Mouse (Mus musculus) bone marrow, adult 2 months (tissue): ENCODE data around the gene Fastkd5. TPM values are rescaled to one million over a fixed set of nuclear protein-coding genes. Genes with fewer than 3 reads are reported as not detected.

ENCODE experiments used
- H3K27ac ChIP-seq: fragments of 200-500 bp; 2 replicates; pipeline ENCODE4 v1.5.1; 2012; ENCODE audit warnings: low read depth, mild to moderate bottlenecking, control low read depth, inconsistent platforms, low read length; ENCODE audit not compliant: control insufficient read depth, poor library complexity, insufficient read depth
- H3K4me1 ChIP-seq: fragments of 200-500 bp; 2 replicates; pipeline ENCODE4 v1.6.1; 2011; ENCODE audit warnings: low read length; ENCODE audit not compliant: control insufficient read depth, insufficient read depth
- H3K4me3 ChIP-seq: fragments of 200-500 bp; replicated peaks from 2 replicates; pipeline ENCODE3; 2011; ENCODE audit warnings: mild to moderate bottlenecking, low read depth, low read length, control low read depth; ENCODE audit not compliant: control insufficient read depth
- CTCF ChIP-seq: fragments of 200-500 bp; IDR thresholded peaks from 2 replicates; pipeline ENCODE4 v1.5.1; 2011; ENCODE audit warnings: low read length, control low read depth; ENCODE audit not compliant: control insufficient read depth, insufficient read depth
- POLR2A ChIP-seq: fragments of 200-500 bp; IDR thresholded peaks from 2 replicates; pipeline ENCODE4 v1.6.1; 2011; ENCODE audit warnings: low read depth, mild to moderate bottlenecking, control low read depth, low read length, borderline replicate concordance; ENCODE audit not compliant: control insufficient read depth
- WGBS: fragments of 180-500 bp; shearing (Covaris S2); methylation state at CpG from one replicate; pipeline ENCODE4 v1.1.7; 2018; 5-methylcytosine and 5-hydroxymethylcytosine counted together
- polyA plus RNA-seq: library from polyadenylated mRNA; stranded (reverse); fragments of >200 nt; gene quantifications from 2 replicates; pipeline ENCODE4 v1.2.4, GENCODE M21; 2011; ENCODE audit warnings: low replicate concordance; ENCODE audit not compliant: missing spikeins, insufficient read depth, insufficient read length

The Fastkd5 gene
- polyA plus RNA-seq, 1 experiment, result 2.5 TPM

DNA sequence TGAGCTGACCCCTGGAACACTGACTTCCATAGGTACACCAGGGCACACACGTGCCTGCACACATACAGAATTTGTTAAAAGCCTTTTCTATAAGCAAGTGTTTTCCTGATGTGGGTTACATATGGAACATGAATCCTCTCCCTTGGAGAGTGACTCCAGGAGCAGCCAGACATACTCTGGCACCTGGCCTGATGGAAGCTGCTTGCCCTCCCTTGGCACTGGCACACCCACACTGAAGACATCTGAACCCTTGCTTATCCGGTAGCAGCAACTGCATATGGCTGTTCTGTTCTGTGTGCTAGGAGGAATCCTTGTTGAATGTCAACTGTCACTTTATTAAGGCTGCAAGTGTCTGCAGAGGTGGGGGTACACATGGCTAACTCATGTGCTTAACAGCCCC is 38.8 kb downstream of the Fastkd5 start:
- no peak overlapping the region for H3K4me3 ChIP-seq
- no peak overlapping the region for H3K27ac ChIP-seq
- TF ChIP-seq POLR2A (no peak), CTCF (no peak)
- H3K4me1 ChIP-seq, result no peaks in the 10 kb centered on the region
- 84% methylated on average over 2 of the region's 2 CpGs for WGBS

DNA sequence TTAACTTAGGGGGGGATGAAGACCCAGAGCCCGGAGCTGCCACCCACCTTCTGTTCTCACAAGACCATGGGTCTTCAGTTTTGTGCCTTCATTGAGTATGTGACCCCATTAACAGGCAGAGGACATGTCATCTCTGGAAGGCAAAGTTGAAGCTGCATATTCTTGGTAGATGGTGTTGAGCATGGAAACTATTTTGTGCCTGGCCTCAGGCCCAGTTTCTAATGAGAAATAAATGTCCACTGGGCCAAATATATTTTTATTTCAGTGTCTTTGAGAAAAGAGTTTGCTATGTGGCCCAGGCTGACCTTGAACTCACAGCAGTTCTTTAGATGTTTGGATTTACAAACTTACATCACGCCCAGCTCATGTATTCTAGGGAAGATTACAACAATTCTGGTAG is 40.1 kb downstream of the Fastkd5 start:
- Histone ChIP-seq H3K4me1 (no peaks in the 10 kb centered on the region), H3K27ac (no peak overlapping the region), H3K4me3 (no peak overlapping the region)
- TF ChIP-seq CTCF (no peak), POLR2A (no peak)
- 84% methylated on average over 2 of the region's 2 CpGs for WGBS

DNA sequence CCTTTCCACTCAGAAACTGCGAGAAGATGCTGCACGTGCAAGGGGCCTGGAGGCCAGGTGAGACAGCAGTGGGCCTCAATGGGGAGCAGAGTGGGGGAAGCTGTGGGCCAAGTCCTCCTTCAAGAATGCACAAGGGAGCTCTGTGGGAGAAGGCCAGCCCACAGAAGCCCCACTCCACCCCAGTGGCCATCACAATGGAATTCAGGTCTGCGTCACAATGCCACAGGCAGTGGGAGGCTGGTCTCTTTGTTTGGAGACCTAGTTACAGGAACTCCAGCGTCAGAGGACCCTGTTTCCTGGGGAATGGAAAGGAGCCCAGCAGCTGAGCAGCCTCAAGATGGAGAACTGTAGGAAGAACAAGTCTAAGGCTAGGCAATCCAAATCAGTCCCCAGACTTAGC is 40.7 kb downstream of the Fastkd5 start:
- no peak overlapping the region for H3K27ac ChIP-seq
- no peak overlapping the region for H3K4me3 ChIP-seq
- 75% methylated on average over 4 of the region's 4 CpGs for WGBS
- H3K4me1 ChIP-seq, result no peaks in the 10 kb centered on the region
- TF ChIP-seq CTCF (no peak), POLR2A (no peak)

DNA sequence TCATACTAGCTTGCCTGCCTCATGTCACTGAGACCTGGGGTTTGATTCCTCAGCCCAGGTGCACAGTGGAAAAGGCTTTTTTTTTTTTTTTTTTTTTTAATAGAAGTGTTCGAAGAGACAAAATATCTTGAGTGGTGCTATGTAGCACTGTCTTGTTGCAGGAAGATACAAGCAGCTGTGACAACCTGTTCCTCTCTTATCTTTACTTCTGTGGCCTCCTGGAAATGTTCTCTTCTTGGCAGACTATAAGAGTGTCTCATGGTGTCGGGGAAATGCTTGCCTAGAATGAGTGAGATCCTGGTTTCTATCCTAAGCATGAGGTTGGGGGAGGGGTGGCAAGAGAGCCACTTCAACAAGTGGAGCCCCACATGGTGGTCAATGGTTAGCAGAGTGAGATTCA is 41.5 kb downstream of the Fastkd5 start:
- Histone ChIP-seq H3K27ac (no peak overlapping the region), H3K4me3 (no peak overlapping the region), H3K4me1 (no peaks in the 10 kb centered on the region)
- TF ChIP-seq CTCF (no peak), POLR2A (no peak)
- WGBS, result 52% methylated on average over 2 of the region's 2 CpGs

DNA sequence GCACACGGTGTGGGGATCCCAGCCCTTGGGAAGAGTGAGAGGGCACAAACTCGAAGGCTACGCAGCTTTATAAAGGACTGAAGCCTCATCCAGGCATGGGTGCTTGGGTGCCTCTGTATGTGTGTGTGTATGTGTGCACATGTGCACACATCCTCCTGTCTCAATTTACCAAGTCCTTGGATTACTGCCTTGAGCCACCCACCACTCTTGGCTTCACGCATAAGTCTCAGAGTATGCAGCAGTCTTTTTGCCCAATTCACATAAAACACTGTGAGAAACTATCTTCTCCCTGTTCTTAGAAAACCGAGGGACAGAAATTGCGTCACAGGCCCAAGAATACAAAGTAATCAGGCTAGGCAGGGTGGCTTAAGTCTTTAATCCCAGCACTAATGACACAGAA is 43.8 kb downstream of the Fastkd5 start:
- H3K4me3 ChIP-seq, result no peak overlapping the region
- TF ChIP-seq CTCF (no peak), POLR2A (no peak)
- 54% methylated on average over 6 of the region's 6 CpGs for WGBS
- no peaks in the 10 kb centered on the region for H3K4me1 ChIP-seq
- no peak overlapping the region for H3K27ac ChIP-seq

DNA sequence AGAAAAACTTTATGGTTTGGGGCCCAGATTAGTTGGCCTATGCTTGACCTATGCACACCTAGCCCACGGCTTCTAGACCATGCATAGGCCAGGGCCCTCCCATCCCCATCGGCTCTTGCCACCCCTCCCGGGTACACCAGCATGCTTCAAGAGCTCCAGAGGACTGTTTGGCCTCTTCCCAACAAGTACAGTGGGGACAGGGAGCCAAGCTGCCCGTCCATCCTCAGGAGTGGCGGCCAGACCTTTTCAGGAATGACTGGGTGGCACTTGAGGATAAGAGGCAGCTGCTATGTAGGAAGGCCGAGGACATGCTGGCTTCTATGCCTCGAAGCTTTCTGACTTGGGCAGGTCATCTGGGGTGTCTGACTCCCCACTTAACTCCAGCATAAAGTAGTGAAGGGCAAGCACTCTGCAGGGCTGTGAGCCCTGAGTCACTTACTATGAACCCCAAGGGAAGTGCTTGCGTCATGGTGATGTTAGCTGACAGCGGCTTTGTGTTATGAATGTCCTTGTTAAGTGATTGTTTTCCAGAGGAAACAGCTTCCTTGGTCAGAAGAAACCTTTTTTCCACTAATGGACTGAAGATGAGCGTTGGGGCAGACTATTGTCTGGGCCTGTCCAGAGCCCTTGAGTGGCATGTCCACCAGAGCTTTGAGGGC is 45.8 kb downstream of the Fastkd5 start:
- TF ChIP-seq CTCF, result no peak
- Histone ChIP-seq H3K4me1 (no peaks in the 10 kb centered on the region), H3K27ac (no peak overlapping the region), H3K4me3 (no peak overlapping the region)
- WGBS, result 79% methylated on average over 10 of the region's 10 CpGs

DNA sequence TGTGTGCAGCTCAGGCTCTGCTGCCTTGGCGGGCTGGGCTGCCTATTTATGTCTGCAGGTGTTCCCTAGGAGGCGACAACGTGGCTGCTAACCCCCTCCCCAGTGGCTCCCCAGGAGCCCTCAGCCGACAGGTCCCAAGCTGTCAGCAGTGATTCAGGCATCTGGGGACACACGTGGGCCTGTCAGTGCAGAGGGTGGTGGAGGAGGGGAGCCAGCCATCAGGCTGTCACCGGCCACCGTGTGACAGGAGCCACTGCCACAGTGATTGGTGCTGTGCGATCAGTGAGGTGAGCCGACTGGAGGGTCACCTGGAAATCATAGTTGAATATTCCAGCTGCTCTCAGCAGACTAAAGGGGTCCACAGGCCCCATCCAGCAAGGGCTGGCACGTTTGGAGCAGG is 47.3 kb downstream of the Fastkd5 start, which contains the start of gene Avp:
Gene Avp, minus strand, starts transcription at position 3 of the 400 bp plus-strand sequence.
- 67% methylated on average over 10 of the region's 10 CpGs for WGBS

DNA sequence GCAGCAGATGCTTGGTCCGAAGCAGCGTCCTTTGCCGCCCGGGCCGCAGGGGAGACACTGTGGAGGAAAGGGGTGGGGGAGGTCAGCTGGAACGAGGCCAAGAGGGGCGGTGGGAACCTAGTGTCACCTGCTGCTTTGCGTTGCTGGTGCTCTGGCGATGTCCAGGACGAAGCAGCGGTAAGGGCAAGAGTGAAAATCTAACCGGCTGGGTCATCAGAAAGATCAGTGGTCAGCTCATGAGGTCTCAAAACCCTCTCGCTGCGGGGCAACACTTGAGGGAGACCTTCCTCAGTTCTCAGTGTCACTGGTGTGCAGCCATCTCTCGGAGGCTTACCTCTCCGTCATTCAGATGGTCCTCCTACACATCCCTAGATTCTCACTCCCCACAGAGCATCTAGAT is 48.6 kb downstream of the Fastkd5 start:
- H3K4me3 ChIP-seq, result no peak overlapping the region
- TF ChIP-seq CTCF (no peak), POLR2A (no peak)
- no peak overlapping the region for H3K27ac ChIP-seq
- no peaks in the 10 kb centered on the region; the same call in 1 of the 2 replicates for H3K4me1 ChIP-seq
- WGBS, result 12% methylated on average over 16 of the region's 16 CpGs

More for the DNA sequence above, 47.3 kb downstream of the Fastkd5 start, which contains the start of gene Avp:
- H3K4me1 ChIP-seq, result no peaks in the 10 kb centered on the region
- TF ChIP-seq POLR2A (no peak), CTCF (no peak)
- no peak within 1 kb of the TSS for H3K27ac ChIP-seq
- H3K4me3 ChIP-seq, result no peak within 1 kb of the TSS

DNA sequence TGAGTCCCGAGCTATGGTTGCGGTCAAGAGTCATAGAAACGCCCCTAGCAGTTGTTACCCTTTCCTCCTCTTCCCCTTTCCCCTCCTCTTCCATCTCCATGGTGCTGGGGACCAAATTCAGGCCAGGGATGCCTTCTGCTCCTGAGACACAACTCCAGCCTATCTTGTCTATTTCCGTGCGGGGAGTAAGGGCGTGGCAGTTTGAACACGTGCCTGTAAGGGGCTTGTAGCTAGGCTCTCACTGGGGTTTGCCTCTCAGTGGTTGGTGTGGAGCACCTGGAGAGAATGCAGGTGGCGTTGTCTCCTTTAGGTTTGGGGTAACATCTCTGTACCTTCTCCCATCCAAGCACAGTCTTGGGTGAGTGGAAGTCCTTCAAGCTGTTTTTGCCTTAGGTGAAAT is 50.0 kb downstream of the Fastkd5 start:
- no peak for TF ChIP-seq POLR2A
- no peak overlapping the region for H3K4me3 ChIP-seq
- 7% methylated on average over 8 of the region's 8 CpGs for WGBS
- no peaks in the 10 kb centered on the region; the same call in 1 of the 2 replicates for H3K4me1 ChIP-seq
- H3K27ac ChIP-seq, result no peak overlapping the region
